Mouse (Mus musculus) forebrain, embryonic 14.5 days (tissue): ENCODE data around the gene Ppp5c. TPM values are rescaled to one million over a fixed set of nuclear protein-coding genes. Genes with fewer than 3 reads are reported as not detected.
"Not testable (repeated sequence)": the region's sequence is repeated elsewhere in the genome, so short reads cannot be mapped to it uniquely, and the experiment has no call there.

Experiments
- ATAC-seq: fragments of 200-750 bp; cut with Nextera tagmentation; 2 replicates; pipeline ENCODE4 v1.8.0; 2017; ENCODE audit warnings: mild to moderate bottlenecking, moderate library complexity
- DNase-seq: peaks from one replicate; pipeline ENCODE4 v3.0.0-alpha.2; 2015; ENCODE audit warnings: low spot score
- H3K27ac ChIP-seq: fragments of 300-500 bp; sonication (generic); 2 replicates; pipeline ENCODE4 v1.5.1; 2014; ENCODE audit warnings: low read depth, mild to moderate bottlenecking, control low read depth, low read length, moderate library complexity
- H3K27me3 ChIP-seq: fragments of 300-500 bp; sonication (generic); replicated peaks from 2 replicates; pipeline ENCODE4 v1.6.1; 2014; ENCODE audit warnings: low read length, control low read depth, mixed read lengths; ENCODE audit not compliant: control insufficient read depth, insufficient read depth
- H3K36me3 ChIP-seq: fragments of 300-500 bp; sonication (generic); 2 replicates; pipeline ENCODE4 v1.6.1; 2014; ENCODE audit warnings: low read length, control low read depth; ENCODE audit not compliant: control insufficient read depth, insufficient read depth
- H3K4me1 ChIP-seq: fragments of 300-500 bp; sonication (generic); 2 replicates; pipeline ENCODE4 v1.6.1; 2014; ENCODE audit warnings: antibody characterized with exemption, low read length, control low read depth; ENCODE audit not compliant: control insufficient read depth, insufficient read depth
- H3K4me2 ChIP-seq: fragments of 300-500 bp; sonication (generic); 2 replicates; pipeline ENCODE4 v1.6.1; 2014; ENCODE audit warnings: mild to moderate bottlenecking, control low read depth, low read length
- H3K4me3 ChIP-seq: fragments of 300-500 bp; sonication (generic); 2 replicates; pipeline ENCODE4 v1.5.1; 2014; ENCODE audit warnings: low read depth, low read length, control low read depth
- H3K9ac ChIP-seq: fragments of 300-500 bp; sonication (generic); 2 replicates; pipeline ENCODE4 v1.6.1; 2014; ENCODE audit warnings: mild to moderate bottlenecking, low read length, control low read depth, moderate library complexity
- H3K9me3 ChIP-seq: fragments of 300-500 bp; sonication (generic); replicated peaks from 2 replicates; pipeline ENCODE4 v1.6.1; 2016; ENCODE audit warnings: low read length, control low read depth, mixed read lengths; ENCODE audit not compliant: control insufficient read depth
- WGBS: fragments of 180-500 bp; shearing (Covaris S2); extraction: QIAGEN DNeasy Blood & Tissue Kit; methylation state at CpG from one replicate; pipeline ENCODE4 v1.1.7; 2014; 5-methylcytosine and 5-hydroxymethylcytosine counted together
- polyA plus RNA-seq: library from polyadenylated mRNA; unstranded; fragments of >200 nt; fragmentation: Nextera tagmentation; extraction: Ambion mirVana; gene quantifications from 2 replicates; pipeline ENCODE4 v1.2.1, GENCODE M21; 2014

The Ppp5c gene
- 112 and 115 TPM in 2 replicates for polyA plus RNA-seq

DNA sequence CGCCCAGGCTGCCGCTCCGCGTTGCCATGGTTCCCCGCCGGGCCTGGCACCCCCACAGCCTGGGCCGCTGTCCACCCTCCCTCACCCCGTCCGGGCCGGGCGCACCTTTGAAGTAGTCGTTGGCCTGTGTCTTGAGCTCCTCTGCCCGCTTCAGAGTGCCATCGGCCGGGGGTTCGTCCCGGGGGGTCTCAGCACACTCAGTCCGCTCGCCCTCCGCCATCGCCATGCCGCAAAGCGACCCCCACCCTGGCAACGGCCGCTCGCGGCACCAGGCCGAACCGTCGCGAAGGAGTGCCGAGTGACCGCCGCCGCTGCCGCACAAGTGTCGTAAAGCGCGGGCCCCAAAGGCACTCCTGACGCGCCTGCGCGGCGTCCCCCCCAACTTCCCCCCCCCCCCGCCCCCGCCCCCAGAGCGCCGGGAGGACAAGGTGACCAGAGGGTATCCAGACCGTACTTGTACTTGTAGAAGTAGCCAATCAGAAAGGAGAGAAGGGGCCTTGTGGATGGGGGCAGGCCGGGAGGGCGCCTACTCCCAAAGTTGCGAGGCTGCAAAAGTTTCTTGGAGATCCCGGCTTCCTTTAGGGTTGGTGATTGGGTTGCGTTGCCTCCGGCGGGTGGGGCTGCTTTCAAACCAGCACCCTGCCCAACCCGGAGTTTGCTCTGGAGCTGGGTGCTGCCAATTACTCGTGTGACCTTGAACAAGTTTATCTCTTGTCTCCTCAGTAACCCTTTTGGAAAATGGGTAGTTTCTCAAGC, at the start of gene Ppp5c:
Ppp5c (minus strand) TSS at position 337 of the 756 bp plus-strand sequence.
- H3K9me3 ChIP-seq: no peaks in the 10 kb centered on the region
- peak within 1 kb of the TSS; percentile 81 for H3K4me3 ChIP-seq
- ATAC-seq (peak; percentile 88), DNase-seq (peak; percentile 93)
- peaks cover 20% of the 10 kb centered on the region; the same call in 1 of the 2 replicates for H3K36me3 ChIP-seq
- under 1% methylated on average over 54 of the region's 58 CpGs for WGBS
- peaks cover 13% of the 10 kb centered on the region for H3K4me1 ChIP-seq
- H3K27me3 ChIP-seq: no peaks in the 10 kb centered on the region
- H3K27ac ChIP-seq: 0 out of 2 replicates have a peak within 1 kb of the TSS, but pooled peaks have one; percentile 27
- peak within 1 kb of the TSS; percentile 88 for H3K9ac ChIP-seq
- peak within 1 kb of the TSS; percentile 73 for H3K4me2 ChIP-seq

DNA sequence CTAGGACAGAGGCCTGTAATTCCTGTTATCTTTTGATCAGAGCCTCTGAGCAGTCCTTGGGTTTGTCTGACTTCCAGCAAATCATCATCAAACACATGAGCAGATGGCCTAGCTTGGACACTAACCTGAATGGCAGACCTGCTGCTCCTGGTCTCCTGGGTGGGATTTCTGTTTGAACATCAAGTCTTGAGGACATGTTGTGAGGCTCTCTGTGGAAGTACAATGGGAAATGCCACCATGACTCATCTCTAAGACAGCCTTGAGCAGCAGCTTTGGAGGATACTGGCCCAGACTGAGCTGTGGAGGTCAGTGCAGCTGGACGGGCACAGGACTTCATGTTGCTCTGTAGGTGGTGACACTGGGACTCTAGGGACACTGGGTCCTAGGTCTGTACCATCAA, 48.8 kb upstream of the Ppp5c start:
- Histone ChIP-seq H3K9ac (no peak overlapping the region), H3K27me3 (no peaks in the 10 kb centered on the region), H3K36me3 (no peaks in the 10 kb centered on the region), H3K4me3 (no peak overlapping the region), H3K9me3 (no peaks in the 10 kb centered on the region), H3K4me1 (no peaks in the 10 kb centered on the region), H3K4me2 (no peak overlapping the region), H3K27ac (no peak overlapping the region)
- ATAC-seq (no peak), DNase-seq (no peak)
- 80% methylated on average over 1 of the region's 1 CpGs for WGBS

DNA sequence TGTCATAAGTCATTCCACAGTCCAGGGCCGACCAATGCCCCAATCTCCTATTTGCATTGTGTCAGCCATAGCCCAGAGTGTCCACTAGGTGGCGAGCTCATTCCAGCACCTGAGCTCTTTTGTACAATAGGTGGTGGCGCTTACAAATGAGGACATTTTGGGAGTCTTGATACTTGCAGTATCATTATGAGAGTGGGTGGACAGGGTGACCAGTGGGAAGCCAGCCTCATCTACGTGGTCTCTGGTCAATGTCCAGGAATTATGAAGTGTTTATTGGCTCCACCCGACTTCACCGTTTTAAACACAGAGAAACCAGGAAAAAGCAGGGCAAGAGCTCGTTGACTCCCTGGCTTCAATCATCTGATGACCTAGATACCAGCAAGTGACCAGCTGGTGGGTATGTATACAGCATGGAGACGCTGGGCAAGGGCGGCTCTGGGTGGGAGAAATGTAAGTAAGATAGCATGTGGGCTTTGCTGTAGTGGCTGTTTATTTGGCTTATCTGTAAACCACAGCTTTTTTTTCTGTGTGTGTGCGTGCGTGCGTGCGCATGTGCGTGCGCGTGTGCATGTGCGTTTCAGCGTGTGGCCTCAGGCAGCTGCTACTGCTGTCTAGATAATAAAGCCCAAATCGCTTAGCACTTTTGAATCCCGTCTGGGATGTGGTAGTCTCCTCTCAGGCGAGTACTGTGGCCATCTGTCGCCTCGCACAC, 46.3 kb upstream of the Ppp5c start, which contains the start of gene Psg16:
Psg16 (plus strand) TSS at position 137 of the 712 bp plus-strand sequence.
- Histone ChIP-seq H3K9me3 (no peaks in the 10 kb centered on the region), H3K27ac (no peak within 1 kb of the TSS), H3K4me3 (no peak within 1 kb of the TSS)

DNA sequence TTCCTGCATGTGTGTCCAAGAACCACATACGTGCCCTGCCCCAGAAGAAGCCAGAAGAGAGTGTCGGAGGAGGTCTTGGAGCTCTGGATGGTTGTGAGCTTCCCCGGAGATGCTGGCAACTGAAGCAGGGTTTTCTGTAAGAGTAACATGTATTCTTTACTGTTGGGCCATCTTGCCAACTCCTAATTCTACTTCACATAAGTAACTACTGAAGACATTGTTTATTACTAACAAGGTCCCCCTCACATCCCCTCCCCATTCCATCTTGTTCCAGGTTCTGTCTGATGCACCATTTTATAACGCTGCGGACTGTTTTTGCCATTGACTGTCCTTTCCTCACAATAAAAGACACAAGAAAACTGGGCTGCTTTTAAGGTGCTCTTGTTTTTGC, 45.8 kb upstream of the Ppp5c start:
- no peaks in the 10 kb centered on the region for H3K9me3 ChIP-seq
- no peaks in the 10 kb centered on the region for H3K36me3 ChIP-seq
- ATAC-seq (no peak), DNase-seq (no peak)
- H3K27ac ChIP-seq: no peak overlapping the region
- H3K4me1 ChIP-seq: no peaks in the 10 kb centered on the region
- no peak overlapping the region for H3K9ac ChIP-seq
- H3K27me3 ChIP-seq: no peaks in the 10 kb centered on the region
- H3K4me2 ChIP-seq: no peak overlapping the region
- 55% methylated on average over 5 of the region's 5 CpGs for WGBS
- no peak overlapping the region for H3K4me3 ChIP-seq

More for the DNA sequence above, 46.3 kb upstream of the Ppp5c start, which contains the start of gene Psg16:
- ATAC-seq (peak; percentile 77), DNase-seq (peak; percentile 76)
- H3K36me3 ChIP-seq: no peaks in the 10 kb centered on the region
- no peaks in the 10 kb centered on the region for H3K27me3 ChIP-seq
- H3K9ac ChIP-seq: no peak within 1 kb of the TSS
- H3K4me1 ChIP-seq: no peaks in the 10 kb centered on the region
- H3K4me2 ChIP-seq: peak within 1 kb of the TSS; percentile 20; the same call in 1 of the 2 replicates
- 66% methylated on average over 23 of the region's 23 CpGs for WGBS

DNA sequence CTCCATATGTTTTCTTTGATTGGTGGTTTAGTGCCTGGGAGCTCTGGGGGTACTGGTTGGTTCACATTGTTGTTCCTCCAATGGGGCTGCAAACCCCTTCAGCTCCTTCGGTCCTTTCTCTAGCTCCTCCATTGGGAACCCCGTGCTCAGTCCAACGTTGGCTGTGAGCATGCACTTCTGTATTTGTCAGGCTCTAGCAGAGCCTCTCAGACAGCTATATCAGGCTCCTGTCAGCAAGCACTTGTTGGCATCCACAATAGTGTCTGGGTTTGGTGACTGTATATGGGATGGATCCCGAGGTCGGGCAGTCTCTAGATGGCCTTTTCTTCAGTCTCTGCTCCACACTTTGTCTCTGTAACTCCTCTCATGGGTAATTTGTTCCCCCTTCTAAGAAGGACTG, 39.9 kb upstream of the Ppp5c start:
- 67% methylated on average over 5 of the region's 5 CpGs for WGBS
- not testable (repeated sequence) for H3K4me2 ChIP-seq, ATAC-seq, H3K27ac ChIP-seq, H3K9ac ChIP-seq, H3K36me3 ChIP-seq, H3K9me3 ChIP-seq, H3K4me1 ChIP-seq, DNase-seq, H3K4me3 ChIP-seq, H3K27me3 ChIP-seq

DNA sequence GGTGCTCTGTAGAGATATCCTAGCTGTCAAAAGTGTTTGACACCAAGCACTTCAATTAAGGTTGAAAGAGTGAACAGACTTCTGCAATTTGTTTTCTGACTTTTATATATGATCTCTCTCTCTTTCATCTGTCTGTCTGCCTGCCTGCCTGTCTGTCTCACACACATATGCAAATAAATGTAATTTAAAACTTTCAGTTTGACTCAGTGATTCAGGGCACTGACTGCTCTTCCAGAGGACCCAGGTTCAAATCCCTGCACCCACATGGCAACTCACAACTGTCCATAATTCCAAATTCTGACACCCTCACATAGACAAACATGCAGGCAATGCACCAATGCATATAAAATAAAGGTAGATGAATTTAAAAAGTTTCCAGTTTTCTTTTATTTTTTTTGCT, 39.3 kb upstream of the Ppp5c start:
- H3K9ac ChIP-seq: no peak overlapping the region
- ATAC-seq (no peak), DNase-seq (no peak)
- H3K4me2 ChIP-seq: no peak overlapping the region
- no peaks in the 10 kb centered on the region for H3K36me3 ChIP-seq
- no peaks in the 10 kb centered on the region for H3K9me3 ChIP-seq
- no peak overlapping the region for H3K27ac ChIP-seq
- H3K4me3 ChIP-seq: no peak overlapping the region
- peaks cover 5% of the 10 kb centered on the region; the same call in 1 of the 2 replicates for H3K4me1 ChIP-seq
- no peaks in the 10 kb centered on the region for H3K27me3 ChIP-seq

DNA sequence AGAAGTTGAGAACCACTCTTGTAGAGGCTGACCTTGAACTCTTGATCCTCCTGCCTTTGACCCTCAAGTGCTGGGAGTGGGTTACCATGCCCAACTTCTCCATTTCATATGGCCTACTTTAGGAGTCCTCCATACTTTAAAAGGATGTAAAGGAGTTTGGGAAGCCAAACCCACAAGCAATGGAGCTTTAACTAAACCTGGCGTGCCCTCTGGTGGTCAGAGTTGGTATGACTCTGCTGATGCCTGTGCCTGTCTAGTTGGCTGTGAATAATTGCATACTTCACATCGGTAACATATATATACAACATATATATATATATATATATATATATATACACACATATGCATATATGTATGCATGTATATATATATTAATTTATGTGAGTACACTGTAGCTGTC, 38.7 kb upstream of the Ppp5c start:
- Histone ChIP-seq H3K36me3 (no peaks in the 10 kb centered on the region), H3K4me2 (no peak overlapping the region), H3K4me3 (no peak overlapping the region), H3K9ac (no peak overlapping the region), H3K27me3 (no peaks in the 10 kb centered on the region), H3K27ac (no peak overlapping the region), H3K9me3 (no peaks in the 10 kb centered on the region), H3K4me1 (peaks cover 5% of the 10 kb centered on the region; the same call in 1 of the 2 replicates)
- ATAC-seq (no peak), DNase-seq (peak; percentile 86)
- 5% methylated on average over 2 of the region's 2 CpGs for WGBS

DNA sequence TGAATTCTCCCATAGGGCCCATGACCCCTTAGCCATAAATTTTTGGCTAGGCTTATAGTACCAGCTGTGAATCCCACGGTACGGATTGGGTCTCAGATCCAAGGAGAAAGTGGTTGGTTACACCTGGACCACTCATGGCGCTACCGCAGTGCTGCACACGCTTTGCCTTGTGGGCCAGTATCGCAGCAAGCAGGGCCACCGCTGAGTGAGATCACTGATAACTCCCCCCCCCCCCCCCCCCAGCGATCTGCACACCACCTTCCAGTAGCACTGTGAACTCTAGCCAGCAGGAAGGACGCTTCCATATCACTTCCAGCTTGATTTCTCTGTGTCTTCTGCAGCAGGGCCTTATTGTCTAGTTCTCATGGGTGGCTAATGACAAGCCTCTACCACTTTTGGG, 37.9 kb upstream of the Ppp5c start:
- no peaks in the 10 kb centered on the region for H3K9me3 ChIP-seq
- no peak overlapping the region for H3K4me3 ChIP-seq
- WGBS: 85% methylated on average over 8 of the region's 9 CpGs
- peaks cover 9% of the 10 kb centered on the region for H3K4me1 ChIP-seq
- H3K4me2 ChIP-seq: no peak overlapping the region
- ATAC-seq (no peak), DNase-seq (no peak)
- H3K9ac ChIP-seq: no peak overlapping the region
- H3K27me3 ChIP-seq: no peaks in the 10 kb centered on the region
- no peaks in the 10 kb centered on the region for H3K36me3 ChIP-seq
- no peak overlapping the region for H3K27ac ChIP-seq

DNA sequence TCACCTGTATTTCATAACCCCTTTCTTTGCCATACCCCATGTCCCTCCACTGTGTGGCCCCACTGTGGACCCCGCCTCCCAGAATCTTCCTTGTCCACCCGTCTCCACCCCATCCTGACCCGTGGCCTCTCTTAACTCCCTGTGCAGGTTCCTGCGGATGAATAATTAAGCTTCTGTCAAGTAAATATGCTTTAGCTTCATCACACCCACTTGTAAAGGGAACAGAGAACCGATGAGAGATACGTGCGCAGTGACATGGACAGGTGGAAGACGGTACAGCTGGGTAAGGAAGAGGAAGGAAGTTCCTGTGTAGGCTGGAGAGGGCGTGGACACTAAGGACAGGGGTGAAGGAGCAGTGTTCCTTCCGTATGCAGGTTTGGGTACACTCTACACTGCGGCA, 35.1 kb upstream of the Ppp5c start:
- H3K4me1 ChIP-seq: peaks cover 35% of the 10 kb centered on the region
- H3K27ac ChIP-seq: no peak overlapping the region
- no peak for DNase-seq
- H3K36me3 ChIP-seq: no peaks in the 10 kb centered on the region
- H3K4me2 ChIP-seq: peak overlapping the region; percentile 67
- H3K9me3 ChIP-seq: no peaks in the 10 kb centered on the region
- ATAC-seq: no peak; the same call in 1 of the 2 replicates
- WGBS: 20% methylated on average over 11 of the region's 11 CpGs
- H3K4me3 ChIP-seq: peak overlapping the region; percentile 35
- H3K27me3 ChIP-seq: no peaks in the 10 kb centered on the region
- H3K9ac ChIP-seq: peak overlapping the region; percentile 53; the same call in 1 of the 2 replicates
